Mouse (Mus musculus): ENCODE measurements around the gene Igf2bp1. TPM values are rescaled to one million over a fixed set of nuclear protein-coding genes. Genes with fewer than 3 reads are reported as not detected.

Gene Igf2bp1
- total and polyA plus RNA-seq, 2 experiments from 2014 or later, result 3.4 to 4.5 TPM

GRCm38 (mm10) chr11:96028130-96028529, 22.4 kb upstream of the Igf2bp1 start:
- Histone ChIP-seq H3K36me3 (replicated peaks; ENCODE audit: control insufficient read depth, insufficient read depth, low read length) (no peaks in the 10 kb centered on the region), H3K4me1 (ENCODE audit: control insufficient read depth, insufficient read depth) (no peaks in the 10 kb centered on the region), H3K4me3 (ENCODE audit: low read depth, low read length) (no peak overlapping the region), H3K9ac (replicated peaks; ENCODE audit: low read depth, low read length) (no peak overlapping the region), H3K4me2 (ENCODE audit: low read depth, low read length) (no peak overlapping the region), H3K27ac (ENCODE audit: low read depth) (no peak overlapping the region), H3K27me3 (ENCODE audit: control insufficient read depth, insufficient read depth, low read length) (no peaks in the 10 kb centered on the region; the same call in 1 of the 2 replicates), H3K9me3 (replicated peaks; ENCODE audit: control insufficient read depth, low read length) (no peaks in the 10 kb centered on the region)
- DNase-seq (ENCODE audit: low spot score) (no peak), ATAC-seq (ENCODE audit: insufficient read depth, low read depth) (no peak)
- no peak for TF ChIP-seq CTCF (IDR thresholded peaks at IDR 0.05; ENCODE audit: low read depth)
- TF ChIP-seq EP300 (IDR thresholded peaks at IDR 0.05; ENCODE audit: low read depth), result no peak
- 42% methylated on average over 5 of the region's 5 CpGs for WGBS

- Histone ChIP-seq H3K36me3 (replicated peaks; ENCODE audit: control insufficient read depth, insufficient read depth, low read length) (no peaks in the 10 kb centered on the region), H3K27me3 (ENCODE audit: control insufficient read depth, insufficient read depth, low read length) (no peaks in the 10 kb centered on the region), H3K27ac (ENCODE audit: low read depth) (no peak overlapping the region), H3K9ac (replicated peaks; ENCODE audit: low read depth, low read length) (no peak overlapping the region), H3K4me3 (ENCODE audit: low read depth, low read length) (no peak overlapping the region), H3K9me3 (replicated peaks; ENCODE audit: control insufficient read depth, low read length) (no peaks in the 10 kb centered on the region), H3K4me1 (ENCODE audit: control insufficient read depth, insufficient read depth) (no peaks in the 10 kb centered on the region), H3K4me2 (ENCODE audit: low read depth, low read length) (no peak overlapping the region)
- no peak for ATAC-seq (ENCODE audit: insufficient read depth, low read depth)
- DNase-seq (ENCODE audit: low spot score), result no peak
- 55% methylated on average over 4 of the region's 4 CpGs for WGBS
- TF ChIP-seq EP300 (IDR thresholded peaks at IDR 0.05; ENCODE audit: low read depth) (no peak), CTCF (IDR thresholded peaks at IDR 0.05; ENCODE audit: low read depth) (no peak)
These were observed 14.9 kb upstream of the Igf2bp1 start for GRCm38 (mm10) chr11:96020622-96021021.

- Histone ChIP-seq H3K36me3 (replicated peaks; ENCODE audit: control insufficient read depth, insufficient read depth, low read length) (no peaks in the 10 kb centered on the region), H3K27ac (ENCODE audit: low read depth) (no peak overlapping the region)
These were observed 12.2 kb upstream of the Igf2bp1 start for GRCm38 (mm10) chr11:96017941-96018351.

GRCm38 (mm10) chr11:96015421-96015820, 9.7 kb upstream of the Igf2bp1 start:
- H3K27ac ChIP-seq (ENCODE audit: low read depth), result no peak overlapping the region
- ATAC-seq (ENCODE audit: insufficient read depth, low read depth) (no peak), DNase-seq (ENCODE audit: low spot score) (no peak)
- no peaks in the 10 kb centered on the region for H3K9me3 ChIP-seq (replicated peaks; ENCODE audit: control insufficient read depth, low read length)
- no peak overlapping the region for H3K4me3 ChIP-seq (ENCODE audit: low read depth, low read length)
- TF ChIP-seq EP300 (IDR thresholded peaks at IDR 0.05; ENCODE audit: low read depth), result no peak
- TF ChIP-seq CTCF (IDR thresholded peaks at IDR 0.05; ENCODE audit: low read depth), result no peak
- peaks cover 26% of the 10 kb centered on the region for H3K27me3 ChIP-seq (ENCODE audit: control insufficient read depth, insufficient read depth, low read length)
- H3K9ac ChIP-seq (replicated peaks; ENCODE audit: low read depth, low read length), result no peak overlapping the region
- H3K36me3 ChIP-seq (replicated peaks; ENCODE audit: control insufficient read depth, insufficient read depth, low read length), result no peaks in the 10 kb centered on the region
- H3K4me2 ChIP-seq (ENCODE audit: low read depth, low read length), result no peak overlapping the region
- no peaks in the 10 kb centered on the region for H3K4me1 ChIP-seq (ENCODE audit: control insufficient read depth, insufficient read depth)
- 21% methylated on average over 5 of the region's 5 CpGs for WGBS

More at GRCm38 (mm10) chr11:96017941-96018351, 12.2 kb upstream of the Igf2bp1 start:
- TF ChIP-seq CTCF (IDR thresholded peaks at IDR 0.05; ENCODE audit: low read depth), result no peak
- TF ChIP-seq EP300 (IDR thresholded peaks at IDR 0.05; ENCODE audit: low read depth), result no peak
- Histone ChIP-seq H3K27me3 (ENCODE audit: control insufficient read depth, insufficient read depth, low read length) (peaks cover 3% of the 10 kb centered on the region), H3K4me3 (ENCODE audit: low read depth, low read length) (no peak overlapping the region), H3K4me1 (ENCODE audit: control insufficient read depth, insufficient read depth) (no peaks in the 10 kb centered on the region), H3K9ac (replicated peaks; ENCODE audit: low read depth, low read length) (no peak overlapping the region), H3K4me2 (ENCODE audit: low read depth, low read length) (no peak overlapping the region), H3K9me3 (replicated peaks; ENCODE audit: control insufficient read depth, low read length) (no peaks in the 10 kb centered on the region)
- no peak for DNase-seq (ENCODE audit: low spot score)
- WGBS, result 14% methylated on average over 9 of the region's 9 CpGs
- ATAC-seq (ENCODE audit: insufficient read depth, low read depth), result no peak; the same call in 1 of the 2 replicates

- 10% methylated on average over 3 of the region's 8 CpGs for WGBS
- H3K36me3 ChIP-seq (replicated peaks; ENCODE audit: control insufficient read depth, insufficient read depth, low read length), result no peaks in the 10 kb centered on the region
- peaks cover 46% of the 10 kb centered on the region for H3K27me3 ChIP-seq (ENCODE audit: control insufficient read depth, insufficient read depth, low read length)
- ATAC-seq (ENCODE audit: insufficient read depth, low read depth) (no peak), DNase-seq (ENCODE audit: low spot score) (no peak)
- TF ChIP-seq CTCF (IDR thresholded peaks at IDR 0.05; ENCODE audit: low read depth) (no peak), EP300 (IDR thresholded peaks at IDR 0.05; ENCODE audit: low read depth) (no peak)
- H3K9me3 ChIP-seq (replicated peaks; ENCODE audit: control insufficient read depth, low read length), result no peaks in the 10 kb centered on the region
- H3K27ac ChIP-seq (ENCODE audit: low read depth), result no peak overlapping the region
- H3K4me2 ChIP-seq (ENCODE audit: low read depth, low read length), result no peak overlapping the region
- no peak overlapping the region for H3K4me3 ChIP-seq (ENCODE audit: low read depth, low read length)
- no peak overlapping the region for H3K9ac ChIP-seq (replicated peaks; ENCODE audit: low read depth, low read length)
- H3K4me1 ChIP-seq (ENCODE audit: control insufficient read depth, insufficient read depth), result peaks cover 3% of the 10 kb centered on the region
These were observed 6.2 kb upstream of the Igf2bp1 start for GRCm38 (mm10) chr11:96011982-96012381.

GRCm38 (mm10) chr11:96008827-96009226, 3.1 kb upstream of the Igf2bp1 start:
- WGBS, result 26% methylated on average over 1 of the region's 1 CpGs
- no peak for TF ChIP-seq CTCF (IDR thresholded peaks at IDR 0.05; ENCODE audit: low read depth)
- no peak for TF ChIP-seq EP300 (IDR thresholded peaks at IDR 0.05; ENCODE audit: low read depth)
- DNase-seq (ENCODE audit: low spot score), result no peak
- H3K4me1 ChIP-seq (ENCODE audit: control insufficient read depth, insufficient read depth), result peaks cover 17% of the 10 kb centered on the region
- H3K27ac ChIP-seq (ENCODE audit: low read depth), result no peak overlapping the region
- peaks cover 56% of the 10 kb centered on the region for H3K27me3 ChIP-seq (ENCODE audit: control insufficient read depth, insufficient read depth, low read length)
- no peak overlapping the region for H3K4me2 ChIP-seq (ENCODE audit: low read depth, low read length)
- H3K36me3 ChIP-seq (replicated peaks; ENCODE audit: control insufficient read depth, insufficient read depth, low read length), result no peaks in the 10 kb centered on the region
- no peak overlapping the region for H3K4me3 ChIP-seq (ENCODE audit: low read depth, low read length)
- H3K9ac ChIP-seq (replicated peaks; ENCODE audit: low read depth, low read length), result no peak overlapping the region
- no peaks in the 10 kb centered on the region for H3K9me3 ChIP-seq (replicated peaks; ENCODE audit: control insufficient read depth, low read length)
- no peak for ATAC-seq (ENCODE audit: insufficient read depth, low read depth)

Measured in heart, postnatal 0 days (tissue).